Mouse (Mus musculus) CH12.LX (cell line): Measurements from ENCODE around the gene Adamts7. TPM values are rescaled to one million over a fixed set of nuclear protein-coding genes. Genes with fewer than 3 reads are reported as not detected.

Source experiments
- DNase-seq: peaks from one replicate; pipeline ENCODE4 v3.0.0-alpha.2; 2013; ENCODE audit errors: extremely low read depth
- H3K27ac ChIP-seq: 2 replicates; pipeline ENCODE4 v1.5.1; 2012; ENCODE audit warnings: low read depth, mild to moderate bottlenecking, control low read depth, moderate library complexity; ENCODE audit not compliant: insufficient read depth
- H3K27me3 ChIP-seq: replicated peaks from 2 replicates; pipeline ENCODE3; 2012; ENCODE audit warnings: inconsistent platforms
- H3K36me3 ChIP-seq, 2 experiments: replicated peaks in 1 of 2; 2 replicates each; pipeline versions ENCODE3 to v1.6.1; 2012; ENCODE audit warnings: inconsistent platforms in 1 of 2, low read length in 1 of 2, mild to moderate bottlenecking in 1 of 2, mixed read lengths in 1 of 2, moderate library complexity in 1 of 2; ENCODE audit not compliant: control insufficient read depth in 1 of 2, insufficient read depth in 1 of 2
- H3K4me1 ChIP-seq, 2 experiments: 2 replicates each; pipeline ENCODE4 v1.6.1; 2012; ENCODE audit warnings: inconsistent platforms in 1 of 2, moderate library complexity in 1 of 2; ENCODE audit not compliant: insufficient read depth in 2 of 2, control insufficient read depth in 1 of 2
- H3K4me2 ChIP-seq: 2 replicates; pipeline ENCODE4 v1.6.1; 2012; ENCODE audit warnings: low read depth, mild to moderate bottlenecking, control low read depth; ENCODE audit not compliant: poor library complexity, insufficient read depth, severe bottlenecking
- H3K4me3 ChIP-seq, 3 experiments: fragments of 150-350 bp in 1 of 3; sonication (generic) in 1 of 3; replicated peaks in 1 of 3; 2 replicates each; pipeline versions ENCODE3 to v1.5.1; 2011 to 2012; ENCODE audit warnings: low read depth in 2 of 3, low read length in 2 of 3, mild to moderate bottlenecking in 2 of 3, moderate library complexity in 2 of 3, control low read depth in 1 of 3, improper control_type of control experiment in 1 of 3, inconsistent platforms in 1 of 3, mixed read lengths in 1 of 3; ENCODE audit not compliant: poor library complexity in 1 of 3
- H3K79me2 ChIP-seq: replicated peaks from 2 replicates; pipeline ENCODE4 v1.6.1; 2012; ENCODE audit warnings: mild to moderate bottlenecking, moderate library complexity; ENCODE audit not compliant: control insufficient read depth, poor library complexity, insufficient read depth, severe bottlenecking; ENCODE audit errors: extremely low read depth
- H3K9ac ChIP-seq: 2 replicates; pipeline ENCODE4 v1.6.1; 2012; ENCODE audit warnings: low read depth, mild to moderate bottlenecking, control low read depth, moderate library complexity; ENCODE audit not compliant: insufficient read depth
- H3K9me3 ChIP-seq: replicated peaks from 2 replicates; pipeline ENCODE3; 2012; ENCODE audit warnings: low read length, inconsistent platforms, mixed read lengths
- BHLHE40 ChIP-seq: IDR thresholded peaks from 2 replicates; pipeline ENCODE4 v1.6.1; 2011; ENCODE audit warnings: mild to moderate bottlenecking, low read depth, low read length, improper control_type of control experiment
- CHD1 ChIP-seq: IDR thresholded peaks from 2 replicates; pipeline ENCODE4 v1.6.1; 2012; ENCODE audit warnings: low read depth, low read length, improper control_type of control experiment, inconsistent platforms
- CTCF ChIP-seq, 2 experiments: IDR thresholded peaks in 1 of 2; conservative IDR thresholded peaks in 1 of 2; 2 replicates each; pipeline ENCODE4 v1.5.1; 2011 to 2012; ENCODE audit warnings: low read depth in 2 of 2, low read length in 2 of 2, improper control_type of control experiment in 1 of 2, inconsistent platforms in 1 of 2, mild to moderate bottlenecking in 1 of 2, moderate library complexity in 1 of 2
- ELF1 ChIP-seq: IDR thresholded peaks from 2 replicates; pipeline ENCODE4 v1.6.1; 2014; ENCODE audit warnings: low read depth, mild to moderate bottlenecking, inconsistent platforms, low read length, improper control_type of control experiment
- HCFC1 ChIP-seq: IDR thresholded peaks from 2 replicates; pipeline ENCODE4 v1.6.1; 2012; ENCODE audit warnings: low read depth, mild to moderate bottlenecking, inconsistent platforms, low read length, improper control_type of control experiment
- IRF4 ChIP-seq: IDR thresholded peaks from 2 replicates; pipeline ENCODE4 v1.6.1; 2014; ENCODE audit warnings: low read depth, mild to moderate bottlenecking, inconsistent platforms, low read length, improper control_type of control experiment
- JUN ChIP-seq: IDR thresholded peaks from 2 replicates; pipeline ENCODE4 v1.6.1; 2011; ENCODE audit warnings: low read depth, mild to moderate bottlenecking, low read length, improper control_type of control experiment, moderate library complexity; ENCODE audit not compliant: insufficient read depth
- MAZ ChIP-seq: IDR thresholded peaks from 2 replicates; pipeline ENCODE4 v1.6.1; 2012; ENCODE audit warnings: low read depth, mild to moderate bottlenecking, inconsistent platforms, low read length, improper control_type of control experiment, moderate library complexity
- NELFE ChIP-seq: IDR thresholded peaks from 2 replicates; pipeline ENCODE4 v1.6.1; 2011; ENCODE audit warnings: low read depth, low read length, improper control_type of control experiment
- POLR2AphosphoS2 ChIP-seq: IDR thresholded peaks from 2 replicates; pipeline ENCODE4 v1.6.1; 2011; ENCODE audit warnings: low read depth, low read length, improper control_type of control experiment
- RAD21 ChIP-seq: IDR thresholded peaks from 2 replicates; pipeline ENCODE4 v1.6.1; 2011; ENCODE audit warnings: low read depth, mild to moderate bottlenecking, low read length, improper control_type of control experiment, moderate library complexity
- SMC3 ChIP-seq: IDR thresholded peaks from 2 replicates; pipeline ENCODE4 v1.6.1; 2011; ENCODE audit warnings: low read depth, low read length, improper control_type of control experiment
- ZNF384 ChIP-seq: IDR thresholded peaks from 2 replicates; pipeline ENCODE4 v1.6.1; 2012; ENCODE audit warnings: low read depth, low read length, improper control_type of control experiment, inconsistent platforms
- dilution Hi-C: fragments of 300-500 bp; cut with MboI; formaldehyde crosslinking; loops from 2 replicates; pipeline ENCODE4 v1.14.3; 2020; ENCODE audit warnings: low sequenced_read_pairs; ENCODE audit not compliant: extremely low pct_unique_long_range_greater_than_20kb, extremely low pct_ligation_motif_present
- in situ Hi-C: fragments of 300-500 bp; cut with MboI; formaldehyde crosslinking; loops from 3 replicates; pipeline ENCODE4 v1.14.3; 2019; ENCODE audit warnings: low sequenced_read_pairs, low pct_ligation_motif_present, low pct_unique_long_range_greater_than_20kb, mixed read lengths
- polyA plus RNA-seq: library from polyadenylated mRNA; unstranded; fragments of >175 nt; gene quantifications from 2 replicates; pipeline ENCODE4 v1.2.1, GENCODE M21; 2012; ENCODE audit warnings: low read depth; ENCODE audit not compliant: insufficient read length
- total RNA-seq, 2 experiments: library from RNA; depleted of rRNA; stranded (reverse); fragments of 300-350 nt in 1 of 2; fragments of >200 nt in 1 of 2; gene quantifications; 2 replicates each; pipeline ENCODE4 v1.2.3; 2012 to 2014

The Adamts7 gene
- total and polyA plus RNA-seq, 3 experiments, result 4.7 to 15.7 (median 9.2) TPM

- H3K9me3 ChIP-seq, result peaks cover 2% of the 10 kb centered on the region
- peak overlapping the region; percentile 59 for H3K4me2 ChIP-seq
- H3K4me3 ChIP-seq, result peak overlapping the region; percentile 68 to 78 (median 69)
- 0 out of 2 replicates have a peak overlapping the region, but pooled peaks have one; percentile 7 for H3K27ac ChIP-seq
- dilution Hi-C loops (no loop called here), in situ Hi-C loops (loop anchor here (5.0 kb wide), 1 partner anchor 38 kb away; no protein-coding TSS in a partner anchor)
- peaks cover 10 to 52% of the 10 kb centered on the region in 2 experiments for H3K4me1 ChIP-seq
- no peak for DNase-seq
- TF ChIP-seq CTCF (conservative IDR thresholded peaks at IDR 0.05 in 1 of 2, IDR thresholded peaks at IDR 0.05 in 1 of 2; ENCODE audit: low read depth in 2 of 2, low read length in 2 of 2), result peak in 1 of 2 experiments; percentile 53; a peak in 3 of 4 replicates
- TF ChIP-seq RAD21, result peak; percentile 20
- TF ChIP-seq SMC3, result 0 out of 2 replicates have a peak, but pooled peaks have one; percentile 9
- peak; percentile 93 for TF ChIP-seq ZNF384
- TF ChIP-seq MAZ, result no peak
- H3K27me3 ChIP-seq, result peaks cover 2% of the 10 kb centered on the region
- peaks cover 0 to 6% of the 10 kb centered on the region in 2 experiments for H3K36me3 ChIP-seq
- peak overlapping the region; percentile 69 for H3K9ac ChIP-seq
- H3K79me2 ChIP-seq, result peaks cover 2% of the 10 kb centered on the region; the same call in 1 of the 2 replicates
Observed at GRCm38 (mm10) chr9:90164670-90165453, 2.0 kb downstream of the Adamts7 start.

GRCm38 (mm10) chr9:90165590-90165989, 2.7 kb downstream of the Adamts7 start:
- Histone ChIP-seq H3K9ac (no peak overlapping the region), H3K4me3 (peak overlapping the region in 1 of 3 experiments; percentile 69), H3K27ac (no peak overlapping the region)
- in situ Hi-C loops, result no loop called here
- dilution Hi-C loops, result no loop called here
- DNase-seq, result no peak
- no peak for TF ChIP-seq POLR2AphosphoS2
- TF ChIP-seq IRF4, result no peak
- no peak for TF ChIP-seq ELF1
- TF ChIP-seq CHD1, result no peak
- TF ChIP-seq, all 38 proteins: peak for 0
- H3K79me2 ChIP-seq, result peaks cover 2% of the 10 kb centered on the region; the same call in 1 of the 2 replicates
- H3K27me3 ChIP-seq, result peaks cover 2% of the 10 kb centered on the region
- peaks cover 0 to 7% of the 10 kb centered on the region in 2 experiments for H3K36me3 ChIP-seq
- peaks cover 14 to 59% of the 10 kb centered on the region in 2 experiments for H3K4me1 ChIP-seq
- peak overlapping the region; percentile 59 for H3K4me2 ChIP-seq
- H3K9me3 ChIP-seq, result peaks cover 2% of the 10 kb centered on the region

- DNase-seq, result no peak
- peaks cover 3 to 12% of the 10 kb centered on the region in 2 experiments for H3K36me3 ChIP-seq
- H3K27me3 ChIP-seq, result peaks cover 2% of the 10 kb centered on the region
- no peak overlapping the region for H3K9ac ChIP-seq
- no peak overlapping the region for H3K27ac ChIP-seq
- peaks cover 20 to 64% of the 10 kb centered on the region in 2 experiments for H3K4me1 ChIP-seq
- TF ChIP-seq SMC3 (peak; percentile 13; the same call in 1 of the 2 replicates), HCFC1 (no peak), POLR2AphosphoS2 (no peak), JUN (no peak), BHLHE40 (no peak), CTCF (conservative IDR thresholded peaks at IDR 0.05 in 1 of 2, IDR thresholded peaks at IDR 0.05 in 1 of 2; ENCODE audit: low read depth in 2 of 2, low read length in 2 of 2) (peak in 1 of 2 experiments; percentile 28; a peak in 1 of 4 replicates), NELFE (no peak)
- dilution Hi-C loops (no loop called here), in situ Hi-C loops (no loop called here)
- peaks cover 2% of the 10 kb centered on the region; the same call in 1 of the 2 replicates for H3K79me2 ChIP-seq
- H3K4me2 ChIP-seq, result no peak overlapping the region
- H3K9me3 ChIP-seq, result peaks cover 2% of the 10 kb centered on the region
- no peak overlapping the region for H3K4me3 ChIP-seq
Observed at GRCm38 (mm10) chr9:90166615-90167014, 3.7 kb downstream of the Adamts7 start.
